Mouse (Mus musculus) spleen, adult 18-20 months (tissue): ENCODE data around the gene Mctp2.

ENCODE experiments used
- DNase-seq, 2 experiments: peaks; one replicate each; pipeline ENCODE4 v3.0.0; 2022; ENCODE audit warnings: mixed read lengths in 2 of 2

The Mctp2 gene

GRCm38 (mm10) chr7:72162256-72162655 is 144.2 kb downstream of the Mctp2 start:
- no peak for DNase-seq

- DNase-seq, result no peak
Measured at GRCm38 (mm10) chr7:72159513-72160063, 146.8 kb downstream of the Mctp2 start.

GRCm38 (mm10) chr7:72150799-72151708 is 155.4 kb downstream of the Mctp2 start:
- DNase-seq, result no peak

- peak in 1 of 2 experiments; percentile 13 for DNase-seq
Measured at GRCm38 (mm10) chr7:72149073-72149472, 157.3 kb downstream of the Mctp2 start.

GRCm38 (mm10) chr7:72146849-72147248 is 159.6 kb downstream of the Mctp2 start:
- no peak for DNase-seq

- no peak for DNase-seq
Measured at GRCm38 (mm10) chr7:72145726-72146520, 160.5 kb downstream of the Mctp2 start.

- no peak for DNase-seq
Measured at GRCm38 (mm10) chr7:72138701-72139100, 167.7 kb downstream of the Mctp2 start.

GRCm38 (mm10) chr7:72120986-72121385 is 185.4 kb downstream of the Mctp2 start:
- DNase-seq, result no peak

- no peak for DNase-seq
Measured at GRCm38 (mm10) chr7:72119713-72120112, 186.7 kb downstream of the Mctp2 start.

GRCm38 (mm10) chr7:72117376-72118077 is 188.9 kb downstream of the Mctp2 start:
- DNase-seq, result no peak

GRCm38 (mm10) chr7:72115073-72115472 is 191.3 kb downstream of the Mctp2 start:
- DNase-seq, result no peak

GRCm38 (mm10) chr7:72110578-72110977 is 195.8 kb downstream of the Mctp2 start:
- no peak for DNase-seq

GRCm38 (mm10) chr7:72108639-72109399 is 197.6 kb downstream of the Mctp2 start:
- DNase-seq, result no peak

- DNase-seq, result no peak
Measured at GRCm38 (mm10) chr7:72104170-72104569, 202.2 kb downstream of the Mctp2 start.

GRCm38 (mm10) chr7:72103654-72104053 is 202.8 kb downstream of the Mctp2 start:
- DNase-seq, result no peak

- DNase-seq, result no peak
Measured at GRCm38 (mm10) chr7:72100683-72101082, 205.7 kb downstream of the Mctp2 start.

- no peak for DNase-seq
Measured at GRCm38 (mm10) chr7:72098603-72099002, 207.8 kb downstream of the Mctp2 start.

GRCm38 (mm10) chr7:72096973-72097372 is 209.4 kb downstream of the Mctp2 start:
- DNase-seq, result no peak

- DNase-seq, result no peak
Measured at GRCm38 (mm10) chr7:72096433-72096832, 210.0 kb downstream of the Mctp2 start.

GRCm38 (mm10) chr7:72089463-72090175 is 216.8 kb downstream of the Mctp2 start:
- no peak for DNase-seq

GRCm38 (mm10) chr7:72080705-72081104 is 225.7 kb downstream of the Mctp2 start:
- no peak for DNase-seq
